Mouse (Mus musculus) stomach, postnatal 0 days (tissue): ENCODE measurements at regions not wholly inside any gene's neighbourhood (a gene's known extent, or its start where the extent isn't known, plus 50 kb on each side); places are given as distances from the start of the nearest gene placed in this dataset.

ENCODE experiments used
- CTCF ChIP-seq: IDR thresholded peaks from 2 replicates; pipeline ENCODE4 v1.5.1; 2016; ENCODE audit warnings: antibody characterized with exemption, low read depth, mild to moderate bottlenecking, moderate library complexity
- EP300 ChIP-seq: optimal IDR thresholded peaks from 2 replicates; pipeline ENCODE3; 2016; ENCODE audit warnings: antibody characterized with exemption

GRCm38 (mm10) chr3:60402251-60402830 lies 70.3 kb upstream of the Mbnl1 start:
- TF ChIP-seq CTCF: no peak
- TF ChIP-seq EP300: no peak
